Mouse (Mus musculus) heart, embryonic 12.5 days (tissue): ENCODE data around the gene Apeh. TPM values are rescaled to one million over a fixed set of nuclear protein-coding genes. Genes with fewer than 3 reads are reported as not detected.

Experiments
- ATAC-seq: fragments of 200-750 bp; cut with Nextera tagmentation; 2 replicates; pipeline ENCODE4 v1.8.0; 2017; ENCODE audit warnings: moderate TSS enrichment, moderate library complexity; ENCODE audit not compliant: insufficient number of reproducible peaks, low FRiP score
- H3K27ac ChIP-seq: fragments of 300-500 bp; sonication (generic); 2 replicates; pipeline ENCODE4 v1.5.1; 2016; ENCODE audit warnings: mild to moderate bottlenecking, moderate library complexity; ENCODE audit not compliant: poor library complexity, severe bottlenecking
- H3K27me3 ChIP-seq: fragments of 300-500 bp; sonication (generic); replicated peaks from 2 replicates; pipeline ENCODE4 v1.6.1; 2016; ENCODE audit warnings: mild to moderate bottlenecking, moderate library complexity
- H3K36me3 ChIP-seq: fragments of 300-500 bp; sonication (generic); 2 replicates; pipeline ENCODE4 v1.6.1; 2016; ENCODE audit warnings: mild to moderate bottlenecking, moderate library complexity
- H3K4me1 ChIP-seq: fragments of 300-500 bp; sonication (generic); replicated peaks from 2 replicates; pipeline ENCODE4 v1.6.1; 2016; ENCODE audit warnings: mild to moderate bottlenecking
- H3K4me2 ChIP-seq: fragments of 300-500 bp; sonication (generic); 2 replicates; pipeline ENCODE4 v1.6.1; 2016; ENCODE audit warnings: mild to moderate bottlenecking, moderate library complexity
- H3K4me3 ChIP-seq: fragments of 300-500 bp; sonication (generic); 2 replicates; pipeline ENCODE4 v1.5.1; 2016; ENCODE audit warnings: mild to moderate bottlenecking
- H3K9ac ChIP-seq: fragments of 300-500 bp; sonication (generic); 2 replicates; pipeline ENCODE4 v1.6.1; 2016; ENCODE audit warnings: mild to moderate bottlenecking, moderate library complexity
- H3K9me3 ChIP-seq: fragments of 300-500 bp; sonication (generic); replicated peaks from 2 replicates; pipeline ENCODE4 v1.6.1; 2016; ENCODE audit warnings: mild to moderate bottlenecking, moderate library complexity
- WGBS: fragments of 180-500 bp; shearing (Covaris S2); methylation state at CpG from one replicate; pipeline ENCODE4 v1.1.7; 2016; 5-methylcytosine and 5-hydroxymethylcytosine counted together
- microRNA-seq: library from miRNA; unstranded; fragments of <30 nt; microRNA quantifications from one replicate; pipeline ENCODE4, GENCODE M21; 2017
- polyA plus RNA-seq: library from polyadenylated mRNA; unstranded; fragments of >200 nt; fragmentation: Nextera tagmentation; extraction: Ambion mirVana; gene quantifications from 2 replicates; pipeline ENCODE4 v1.2.1, GENCODE M21; 2016

Gene Apeh
- polyA plus RNA-seq, 1 experiment from 2014 or later, result 51.1 TPM

DNA sequence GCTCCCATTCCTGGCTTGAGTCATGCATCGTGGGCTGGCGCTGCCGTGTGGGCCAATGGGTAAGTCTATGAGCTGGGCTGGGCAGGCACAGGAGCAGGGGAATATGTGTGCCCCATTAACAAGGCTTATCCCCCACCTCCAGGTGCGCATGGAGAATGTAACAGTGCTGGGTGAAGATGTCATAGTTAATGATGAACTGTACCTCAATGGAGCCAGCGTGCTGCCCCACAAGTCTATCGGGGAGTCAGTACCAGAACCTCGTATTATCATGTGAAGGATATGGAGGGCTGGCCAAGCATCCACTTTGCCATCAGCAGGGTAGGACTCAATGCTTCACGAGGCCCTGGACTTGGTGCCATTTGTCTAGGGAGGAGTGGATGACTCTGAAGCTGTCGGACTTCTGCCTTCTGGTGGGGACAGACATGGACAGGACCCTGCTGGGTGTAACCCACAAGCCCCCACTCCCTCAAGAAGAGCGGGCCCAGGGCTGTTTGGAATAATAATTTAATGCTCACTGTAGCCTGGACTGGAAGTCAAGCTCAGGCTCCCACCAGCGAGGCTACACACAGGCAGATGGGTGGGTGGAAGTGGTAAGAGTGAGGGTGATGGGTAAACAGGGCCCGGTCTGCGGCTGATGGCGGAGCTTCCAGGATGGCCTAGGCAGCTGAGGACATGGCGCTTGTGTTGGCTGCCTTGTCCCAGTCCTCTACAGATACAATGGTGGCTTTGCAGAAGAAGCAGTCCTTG is 43.0 kb downstream of the Apeh start:
- H3K9me3 ChIP-seq, result no peaks in the 10 kb centered on the region
- peaks cover 52% of the 10 kb centered on the region for H3K4me1 ChIP-seq
- H3K4me2 ChIP-seq, result no peak overlapping the region
- H3K27ac ChIP-seq, result no peak overlapping the region
- peaks cover 72% of the 10 kb centered on the region for H3K36me3 ChIP-seq
- H3K27me3 ChIP-seq, result no peaks in the 10 kb centered on the region
- no peak overlapping the region for H3K4me3 ChIP-seq
- ATAC-seq, result no peak
- no peak overlapping the region for H3K9ac ChIP-seq
- 93% methylated on average over 15 of the region's 15 CpGs for WGBS

DNA sequence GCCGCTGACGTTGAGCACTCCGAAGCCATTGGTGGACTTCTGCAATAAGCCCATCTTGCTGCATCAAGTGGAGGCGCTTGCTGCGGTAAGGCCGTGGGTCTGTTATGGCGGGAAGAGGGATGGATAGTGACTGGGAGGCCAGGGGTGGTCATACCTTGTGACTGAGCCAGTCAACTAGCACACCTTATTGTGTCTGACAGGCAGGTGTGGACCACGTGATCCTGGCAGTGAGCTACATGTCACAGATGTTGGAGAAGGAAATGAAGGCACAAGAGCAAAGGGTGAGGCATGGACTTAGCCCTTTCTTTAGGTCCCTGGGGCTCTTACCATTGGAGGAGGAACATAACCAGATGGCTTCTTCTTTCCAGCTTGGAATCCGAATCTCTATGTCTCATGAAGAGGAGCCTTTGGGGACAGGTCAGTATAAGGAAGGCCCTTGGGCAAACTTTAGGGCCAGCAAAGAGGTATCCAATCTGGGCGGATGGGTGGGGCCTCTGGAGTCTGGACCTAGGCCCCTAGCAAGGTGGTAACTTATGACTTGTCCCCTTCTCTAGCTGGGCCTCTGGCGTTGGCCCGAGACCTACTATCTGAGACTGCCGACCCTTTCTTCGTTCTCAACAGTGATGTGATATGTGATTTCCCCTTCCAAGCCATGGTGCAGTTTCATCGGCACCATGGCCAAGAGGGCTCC is 44.7 kb downstream of the Apeh start:
- peak overlapping the region; percentile 93 for H3K4me2 ChIP-seq
- no peaks in the 10 kb centered on the region for H3K27me3 ChIP-seq
- H3K9ac ChIP-seq, result peak overlapping the region; percentile 84
- WGBS, result 37% methylated on average over 15 of the region's 15 CpGs
- peak overlapping the region; percentile 88 for H3K4me3 ChIP-seq
- peaks cover 52% of the 10 kb centered on the region for H3K4me1 ChIP-seq
- peaks cover 71% of the 10 kb centered on the region for H3K36me3 ChIP-seq
- H3K9me3 ChIP-seq, result no peaks in the 10 kb centered on the region
- no peak for ATAC-seq
- H3K27ac ChIP-seq, result 0 out of 2 replicates have a peak overlapping the region, but pooled peaks have one; percentile 58

DNA sequence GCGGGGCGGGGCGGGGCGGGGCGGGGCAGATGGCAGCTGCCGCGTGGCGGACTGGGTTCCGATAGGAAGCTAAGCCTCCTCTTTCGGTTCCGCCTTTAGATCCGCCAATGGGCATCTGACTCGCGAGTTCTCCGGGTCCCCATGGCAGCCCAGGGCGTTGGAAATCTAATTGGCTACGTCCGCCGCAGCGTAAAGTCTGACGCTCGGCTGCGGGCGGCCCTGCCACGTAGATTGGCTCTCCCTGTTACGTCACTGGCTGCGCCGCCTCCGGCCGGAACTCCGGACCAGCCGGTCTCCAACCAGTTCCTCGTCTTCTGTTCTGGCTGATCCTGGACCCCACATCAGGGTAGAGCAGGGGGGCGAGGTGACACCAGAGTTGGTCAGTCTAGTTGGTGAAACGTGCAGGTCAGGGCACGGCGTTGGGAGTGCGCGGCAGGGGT is 45.4 kb downstream of the Apeh start, which contains the start of gene Gmppb:
TSS of gene Gmppb (plus strand) at position 227 of the 440 bp plus-strand sequence.
- no peaks in the 10 kb centered on the region for H3K27me3 ChIP-seq
- peak; percentile 93 for ATAC-seq
- peaks cover 67% of the 10 kb centered on the region for H3K36me3 ChIP-seq

DNA sequence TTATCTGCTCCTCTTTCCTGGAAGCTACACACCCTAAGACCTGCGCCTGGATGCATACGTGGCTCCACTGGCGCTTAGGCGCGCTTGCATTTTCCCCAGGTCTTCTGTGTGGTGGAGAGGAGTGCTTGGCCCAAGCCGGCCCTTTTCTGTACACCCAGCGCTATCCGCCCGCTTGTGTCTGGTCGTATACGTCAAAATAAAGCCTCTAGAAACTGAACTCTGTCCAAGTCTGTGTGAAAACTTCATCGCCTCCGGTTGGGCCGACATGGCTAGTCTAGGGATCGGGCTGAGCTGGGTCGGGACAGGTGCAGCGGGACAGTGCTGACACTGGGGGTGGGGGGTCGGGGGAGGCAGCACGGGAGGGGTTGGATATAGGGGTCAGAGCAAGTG is 45.8 kb downstream of the Apeh start:
- Histone ChIP-seq H3K4me3 (peak overlapping the region; percentile 88), H3K4me1 (peaks cover 48% of the 10 kb centered on the region), H3K36me3 (peaks cover 62% of the 10 kb centered on the region), H3K9me3 (no peaks in the 10 kb centered on the region), H3K27ac (peak overlapping the region; percentile 79), H3K4me2 (peak overlapping the region; percentile 93), H3K9ac (peak overlapping the region; percentile 64), H3K27me3 (no peaks in the 10 kb centered on the region)
- WGBS, result 1% methylated on average over 19 of the region's 19 CpGs
- peak; percentile 5; the same call in 1 of the 2 replicates for ATAC-seq

More for the DNA sequence above, 45.4 kb downstream of the Apeh start, which contains the start of gene Gmppb:
- Histone ChIP-seq H3K4me3 (peak within 1 kb of the TSS; percentile 88), H3K9ac (peak within 1 kb of the TSS; percentile 84), H3K4me2 (peak within 1 kb of the TSS; percentile 93), H3K27ac (peak within 1 kb of the TSS; percentile 79), H3K4me1 (peaks cover 52% of the 10 kb centered on the region), H3K9me3 (no peaks in the 10 kb centered on the region)
- WGBS, result under 1% methylated on average over 34 of the region's 39 CpGs

DNA sequence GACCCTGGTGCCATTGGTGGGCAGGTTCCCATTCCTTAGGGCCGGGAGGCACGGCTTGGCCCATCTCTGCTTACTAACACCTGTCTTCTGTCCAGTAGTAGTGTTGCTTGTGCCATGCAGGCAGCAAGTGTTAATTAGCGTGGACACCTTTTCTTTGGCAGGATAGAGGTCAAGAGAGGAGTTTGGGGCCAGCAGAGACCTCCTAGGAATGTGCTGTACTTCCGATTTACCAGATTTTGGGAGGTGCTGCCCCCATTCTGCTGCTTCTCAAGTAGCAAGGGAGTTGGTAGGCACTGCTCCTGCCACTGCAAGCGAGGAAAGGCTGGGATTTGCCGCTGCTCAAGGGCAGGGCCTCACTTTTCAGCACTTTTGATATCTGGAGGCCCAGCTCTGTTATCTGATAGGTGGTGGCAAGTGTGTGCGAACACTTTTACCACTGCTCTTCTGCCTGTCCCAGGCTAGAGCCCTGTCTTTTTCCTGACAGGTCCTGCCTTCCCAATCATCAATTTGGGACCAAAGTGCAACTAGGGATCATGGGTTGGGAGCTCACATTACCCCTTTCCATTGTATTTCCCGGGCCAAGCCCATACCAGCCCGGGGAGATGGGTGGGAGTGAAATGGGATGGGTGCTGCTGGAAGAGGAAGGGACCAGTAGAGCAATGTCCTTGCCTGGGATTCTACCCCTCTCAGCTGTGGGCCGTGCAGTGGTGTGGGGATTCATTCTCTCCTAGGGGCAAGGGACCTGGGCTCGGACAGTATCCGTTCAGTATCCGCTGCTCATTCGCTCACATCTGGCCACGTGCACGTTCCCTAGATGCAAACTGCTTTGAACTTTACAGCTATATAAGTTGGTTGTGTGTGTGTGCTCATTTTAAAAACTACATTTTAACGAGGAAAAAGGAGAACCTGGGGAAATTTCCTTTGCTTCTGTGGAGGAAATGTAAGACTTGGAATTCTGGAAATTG is 46.5 kb downstream of the Apeh start:
- Histone ChIP-seq H3K4me1 (peaks cover 42% of the 10 kb centered on the region), H3K4me3 (peak overlapping the region; percentile 88), H3K27ac (peak overlapping the region; percentile 79), H3K27me3 (no peaks in the 10 kb centered on the region), H3K4me2 (peak overlapping the region; percentile 93), H3K9me3 (no peaks in the 10 kb centered on the region), H3K36me3 (peaks cover 66% of the 10 kb centered on the region), H3K9ac (peak overlapping the region; percentile 64)
- 36% methylated on average over 17 of the region's 17 CpGs for WGBS
- no peak for ATAC-seq

DNA sequence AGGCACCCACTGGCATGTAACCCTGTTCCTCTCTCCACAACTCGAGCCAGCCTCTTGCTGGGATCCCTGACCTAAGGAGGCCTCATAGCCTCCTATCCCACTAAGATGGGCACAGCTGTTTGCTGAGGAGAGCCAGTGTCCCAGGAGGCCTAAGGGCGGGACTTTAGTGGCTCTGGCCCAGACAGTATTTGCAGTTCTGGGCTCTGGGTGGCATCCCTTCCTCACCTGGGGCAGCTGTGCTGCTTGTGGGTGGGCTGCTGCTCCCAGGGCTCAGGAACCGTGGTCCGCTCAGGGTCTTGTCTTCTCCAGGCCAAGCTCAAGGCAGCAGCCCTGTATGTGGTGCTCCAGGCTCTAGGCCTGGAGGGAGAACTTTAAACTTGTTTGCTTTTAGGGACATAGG is 47.8 kb downstream of the Apeh start:
- Histone ChIP-seq H3K4me2 (no peak overlapping the region), H3K27me3 (no peaks in the 10 kb centered on the region), H3K4me1 (peaks cover 35% of the 10 kb centered on the region), H3K9me3 (no peaks in the 10 kb centered on the region), H3K36me3 (peaks cover 70% of the 10 kb centered on the region), H3K27ac (no peak overlapping the region), H3K4me3 (no peak overlapping the region), H3K9ac (no peak overlapping the region; the same call in 1 of the 2 replicates)
- no peak for ATAC-seq
- WGBS, result 87% methylated on average over 4 of the region's 4 CpGs

DNA sequence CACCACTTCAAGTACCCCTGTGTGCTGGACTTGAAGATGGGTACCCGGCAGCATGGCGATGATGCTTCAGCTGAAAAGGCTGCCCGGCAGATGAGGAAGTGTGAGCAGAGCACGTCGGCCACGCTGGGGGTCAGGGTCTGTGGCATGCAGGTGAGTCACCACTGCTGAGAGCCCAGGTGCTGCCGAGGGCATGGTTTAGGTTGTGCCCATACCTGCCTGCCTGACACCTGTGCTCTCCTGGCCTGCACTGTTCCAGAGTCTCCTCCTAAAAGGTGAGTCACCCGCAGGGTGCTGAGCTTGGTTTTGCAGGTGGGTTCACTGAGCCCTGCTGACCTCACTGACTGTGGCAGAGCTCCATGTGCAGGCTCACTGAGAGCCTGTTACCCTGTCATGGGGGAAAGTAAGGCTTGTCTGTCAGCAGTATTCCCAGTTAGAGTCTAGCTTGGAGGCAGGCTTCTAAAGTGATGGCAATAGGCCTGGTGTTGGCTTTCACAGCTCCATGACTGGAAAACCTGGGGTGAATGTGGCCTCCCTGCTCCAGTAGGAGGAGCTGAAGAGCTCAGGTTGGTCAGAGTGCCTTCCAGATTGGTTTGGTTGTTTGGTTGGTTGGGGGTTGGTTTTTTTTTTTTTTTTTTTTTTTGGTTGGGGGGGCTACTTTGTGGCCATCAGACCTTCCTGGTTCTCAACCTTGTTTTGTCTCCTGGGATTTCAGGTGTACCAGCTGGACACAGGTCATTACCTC is 49.5 kb downstream of the Apeh start:
- H3K4me3 ChIP-seq, result no peak overlapping the region
- H3K27me3 ChIP-seq, result no peaks in the 10 kb centered on the region
- no peak overlapping the region for H3K4me2 ChIP-seq
- no peaks in the 10 kb centered on the region for H3K9me3 ChIP-seq
- H3K27ac ChIP-seq, result no peak overlapping the region
- H3K36me3 ChIP-seq, result peaks cover 68% of the 10 kb centered on the region
- peaks cover 27% of the 10 kb centered on the region for H3K4me1 ChIP-seq
- 94% methylated on average over 8 of the region's 8 CpGs for WGBS
- no peak overlapping the region for H3K9ac ChIP-seq
- ATAC-seq, result no peak

Small RNAs within 50 kb of the gene (microRNA-seq; reads per million reads assigned to microRNA genes)
- gene Gm47303 (not detected), gene Mir7088 (not detected)

Other genes with a start within 250 kb of the Apeh start
- gene Rbm6, start 221.4 kb downstream of the Apeh start, polyA plus RNA-seq, result 56.4 and 61.8 TPM in 2 replicates
- 9.3 and 9.9 TPM in 2 replicates for gene Mon1a, start 206.5 kb downstream of the Apeh start, polyA plus RNA-seq
- 4.5 and 5.2 TPM in 2 replicates for gene Mst1r, start 187.7 kb downstream of the Apeh start, polyA plus RNA-seq
- not detected in 2 replicates for gene Actl11, start 166.1 kb downstream of the Apeh start, polyA plus RNA-seq
- 0.39 and 0.56 TPM in 2 replicates for gene Camkv, start 158.9 kb downstream of the Apeh start, polyA plus RNA-seq
- 12.4 and 13.1 TPM in 2 replicates for gene Traip, start 144.5 kb downstream of the Apeh start, polyA plus RNA-seq
- gene Uba7, start 119.1 kb downstream of the Apeh start, polyA plus RNA-seq, result 42.9 and 45.7 TPM in 2 replicates
- 4.4 and 5.2 TPM in 2 replicates for gene Gm20661, start 111.5 kb downstream of the Apeh start, polyA plus RNA-seq
- 41.9 and 43.9 TPM in 2 replicates for gene Inka1, start 108.7 kb downstream of the Apeh start, polyA plus RNA-seq
- gene Cdhr4, start 102.1 kb downstream of the Apeh start, polyA plus RNA-seq, result 6.8 and 11.4 TPM in 2 replicates
- gene Gm20662, start 98.3 kb downstream of the Apeh start, polyA plus RNA-seq, result 1.5 TPM in 2 replicates
- 50.2 and 52.4 TPM in 2 replicates for gene Ip6k1, start 92.1 kb downstream of the Apeh start, polyA plus RNA-seq
- gene Gmppb, start 45.4 kb downstream of the Apeh start, polyA plus RNA-seq, result 23.2 and 24.5 TPM in 2 replicates
- gene Amigo3, start 41.4 kb downstream of the Apeh start, polyA plus RNA-seq, result 2.4 and 3.1 TPM in 2 replicates
- 0.31 and 0.37 TPM in 2 replicates for gene Mst1, start 14.2 kb downstream of the Apeh start, polyA plus RNA-seq
- 32.8 and 37.0 TPM in 2 replicates for gene Rnf123, start 11.3 kb downstream of the Apeh start, polyA plus RNA-seq
- gene Bsn, start 95.8 kb upstream of the Apeh start, polyA plus RNA-seq, result 0.39 and 0.50 TPM in 2 replicates
- 188 and 200 TPM in 2 replicates for gene Dag1, start 169.4 kb upstream of the Apeh start, polyA plus RNA-seq
- 22.5 and 22.6 TPM in 2 replicates for gene Nicn1, start 195.8 kb upstream of the Apeh start, polyA plus RNA-seq
- gene Amt, start 202.2 kb upstream of the Apeh start, polyA plus RNA-seq, result 11.7 and 13.3 TPM in 2 replicates
- gene Rhoa, start 211.5 kb upstream of the Apeh start, polyA plus RNA-seq, result 348 and 367 TPM in 2 replicates
- 31.2 and 35.3 TPM in 2 replicates for gene Tcta, start 211.6 kb upstream of the Apeh start, polyA plus RNA-seq
- gene Gpx1, start 244.3 kb upstream of the Apeh start, polyA plus RNA-seq, result 1,088 and 1,118 TPM in 2 replicates